Mouse (Mus musculus) liver, embryonic 13.5 days (tissue): Measurements from ENCODE around the gene Hist2h2be. TPM values are rescaled to one million over a fixed set of nuclear protein-coding genes. Genes with fewer than 3 reads are reported as not detected.
"Not testable (repeated sequence)": the region's sequence is repeated elsewhere in the genome, so short reads cannot be mapped to it uniquely, and the experiment has no call there.

Source experiments
- ATAC-seq: fragments of 200-750 bp; cut with Nextera tagmentation; 2 replicates; pipeline ENCODE4 v1.8.0; 2017; ENCODE audit warnings: low read depth, mild to moderate bottlenecking, moderate number of reproducible peaks, moderate library complexity
- DNase-seq: peaks from one replicate; pipeline ENCODE4 v3.0.0; 2022
- H3K27ac ChIP-seq: fragments of 300-500 bp; sonication (generic); 2 replicates; pipeline ENCODE4 v1.5.1; 2015; ENCODE audit warnings: moderate library complexity, mild to moderate bottlenecking, inconsistent platforms
- H3K27me3 ChIP-seq: fragments of 300-500 bp; sonication (generic); 2 replicates; pipeline ENCODE4 v1.6.1; 2015; ENCODE audit warnings: mild to moderate bottlenecking, inconsistent platforms
- H3K36me3 ChIP-seq: fragments of 300-500 bp; sonication (generic); 2 replicates; pipeline ENCODE4 v1.6.1; 2015; ENCODE audit warnings: mild to moderate bottlenecking, inconsistent platforms
- H3K4me1 ChIP-seq: fragments of 300-500 bp; sonication (generic); replicated peaks from 2 replicates; pipeline ENCODE4 v1.6.1; 2015; ENCODE audit warnings: inconsistent platforms
- H3K4me2 ChIP-seq: fragments of 300-500 bp; sonication (generic); 2 replicates; pipeline ENCODE4 v1.6.1; 2015; ENCODE audit warnings: inconsistent platforms, mild to moderate bottlenecking, moderate library complexity
- H3K4me3 ChIP-seq: fragments of 300-500 bp; sonication (generic); replicated peaks from 2 replicates; pipeline ENCODE4 v1.5.1; 2015; ENCODE audit warnings: mild to moderate bottlenecking, inconsistent platforms
- H3K9ac ChIP-seq: fragments of 300-500 bp; sonication (generic); 2 replicates; pipeline ENCODE4 v1.6.1; 2015; ENCODE audit warnings: mild to moderate bottlenecking, inconsistent platforms
- H3K9me3 ChIP-seq: fragments of 300-500 bp; sonication (generic); replicated peaks from 2 replicates; pipeline ENCODE4 v1.6.1; 2016; ENCODE audit warnings: inconsistent platforms
- WGBS: fragments of 180-500 bp; shearing (Covaris S2); methylation state at CpG from one replicate; pipeline ENCODE4 v1.1.7; 2015; ENCODE audit not compliant: insufficient replicate concordance; 5-methylcytosine and 5-hydroxymethylcytosine counted together
- polyA plus RNA-seq: library from polyadenylated mRNA; unstranded; fragments of >200 nt; fragmentation: Nextera tagmentation; extraction: Ambion mirVana; gene quantifications from 2 replicates; pipeline ENCODE4 v1.2.1, GENCODE M21; 2015

Hist2h2be gene
- polyA plus RNA-seq, 1 experiment from 2014 or later = 5.4 TPM

DNA sequence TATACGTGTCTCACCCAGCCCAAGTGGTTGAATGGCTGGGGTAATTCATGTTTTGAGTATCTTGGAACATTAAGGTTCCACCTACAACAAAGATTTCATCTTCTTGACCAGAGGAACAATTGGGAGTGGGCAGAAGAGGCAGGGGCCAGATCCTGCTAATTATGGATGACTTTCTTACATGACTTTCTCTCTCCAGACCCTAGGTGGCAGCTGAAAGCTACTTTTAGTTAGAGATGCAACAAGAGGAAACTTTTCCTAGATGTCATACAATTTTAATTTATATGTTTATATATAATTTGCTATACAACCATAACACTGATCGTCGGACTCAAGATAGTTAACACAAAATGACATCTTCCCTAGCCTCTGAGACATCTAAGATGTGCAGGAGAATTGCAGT, 13.1 kb upstream of the Hist2h2be start:
- H3K27me3 ChIP-seq = 0 out of 2 replicates have a peak, but pooled peaks cover 2% of the 10 kb centered on the region
- no peak for DNase-seq
- H3K27ac ChIP-seq = no peak overlapping the region
- 0 out of 2 replicates have a peak, but pooled peaks cover 6% of the 10 kb centered on the region for H3K4me1 ChIP-seq
- WGBS = 69% methylated on average over 3 of the region's 3 CpGs
- no peaks in the 10 kb centered on the region for H3K36me3 ChIP-seq
- no peak overlapping the region for H3K4me2 ChIP-seq
- no peak overlapping the region for H3K9ac ChIP-seq
- ATAC-seq = no peak
- no peak overlapping the region for H3K4me3 ChIP-seq
- no peaks in the 10 kb centered on the region for H3K9me3 ChIP-seq

DNA sequence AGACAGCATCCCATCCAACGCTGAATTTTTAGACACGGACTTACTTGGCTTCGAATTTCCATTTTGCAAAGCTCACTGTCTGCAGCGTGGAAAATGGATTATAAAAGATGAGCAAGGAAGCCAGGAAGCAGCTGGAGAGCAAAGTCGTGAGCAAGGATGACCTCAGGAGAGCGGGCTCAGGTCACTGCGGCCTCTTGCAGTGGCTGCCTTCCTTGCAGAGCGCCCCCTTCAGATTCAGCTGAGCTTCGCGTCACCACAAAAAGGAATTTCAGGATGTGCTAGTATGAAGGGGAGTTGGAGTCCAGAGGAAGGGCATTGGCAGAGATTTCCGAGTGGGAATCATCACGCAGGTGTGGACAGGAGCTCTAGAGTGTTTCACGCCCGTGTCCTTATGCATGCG, 11.7 kb upstream of the Hist2h2be start:
- no peak overlapping the region for H3K4me3 ChIP-seq
- DNase-seq = no peak
- no peak for ATAC-seq

GRCm38 (mm10) chr3:96219191-96219641, 1.7 kb upstream of the Hist2h2be start:
- peak; percentile 27 for DNase-seq
- H3K4me2 ChIP-seq = peak overlapping the region; percentile 92
- H3K4me1 ChIP-seq = peaks cover 53% of the 10 kb centered on the region
- peak overlapping the region; percentile 100 for H3K27ac ChIP-seq
- WGBS = under 1% methylated on average over 12 of the region's 12 CpGs
- no peaks in the 10 kb centered on the region for H3K9me3 ChIP-seq
- no peak for ATAC-seq
- peak overlapping the region; percentile 95 for H3K9ac ChIP-seq
- H3K36me3 ChIP-seq = no peaks in the 10 kb centered on the region
- H3K27me3 ChIP-seq = no peaks in the 10 kb centered on the region
- H3K4me3 ChIP-seq = peak overlapping the region; percentile 72

More for the DNA sequence above, 11.7 kb upstream of the Hist2h2be start:
- WGBS = 27% methylated on average over 15 of the region's 15 CpGs
- Histone ChIP-seq H3K9ac (no peak overlapping the region), H3K36me3 (no peaks in the 10 kb centered on the region), H3K4me1 (peaks cover 6% of the 10 kb centered on the region; the same call in 1 of the 2 replicates), H3K9me3 (no peaks in the 10 kb centered on the region), H3K4me2 (no peak overlapping the region), H3K27ac (no peak overlapping the region), H3K27me3 (0 out of 2 replicates have a peak, but pooled peaks cover 4% of the 10 kb centered on the region)

- Histone ChIP-seq H3K9me3 (no peaks in the 10 kb centered on the region), H3K36me3 (no peaks in the 10 kb centered on the region), H3K27me3 (no peaks in the 10 kb centered on the region), H3K4me1 (peaks cover 58% of the 10 kb centered on the region), H3K27ac (peak within 1 kb of the TSS; percentile 100), H3K4me2 (peak within 1 kb of the TSS; percentile 92), H3K9ac (peak within 1 kb of the TSS; percentile 95), H3K4me3 (peak within 1 kb of the TSS; percentile 72)
- 0% methylated on average over 37 of the region's 37 CpGs for WGBS
- ATAC-seq = peak; percentile 64
- peak; percentile 75 for DNase-seq
These were observed 1.2 kb upstream of the Hist2h2be start, which contains the start of the genes Bola1 and Hist2h2ab for GRCm38 (mm10) chr3:96219661-96220130. Bola1 (minus strand) TSS chr3:96219709. Hist2h2ab (plus strand) TSS chr3:96219865.

DNA sequence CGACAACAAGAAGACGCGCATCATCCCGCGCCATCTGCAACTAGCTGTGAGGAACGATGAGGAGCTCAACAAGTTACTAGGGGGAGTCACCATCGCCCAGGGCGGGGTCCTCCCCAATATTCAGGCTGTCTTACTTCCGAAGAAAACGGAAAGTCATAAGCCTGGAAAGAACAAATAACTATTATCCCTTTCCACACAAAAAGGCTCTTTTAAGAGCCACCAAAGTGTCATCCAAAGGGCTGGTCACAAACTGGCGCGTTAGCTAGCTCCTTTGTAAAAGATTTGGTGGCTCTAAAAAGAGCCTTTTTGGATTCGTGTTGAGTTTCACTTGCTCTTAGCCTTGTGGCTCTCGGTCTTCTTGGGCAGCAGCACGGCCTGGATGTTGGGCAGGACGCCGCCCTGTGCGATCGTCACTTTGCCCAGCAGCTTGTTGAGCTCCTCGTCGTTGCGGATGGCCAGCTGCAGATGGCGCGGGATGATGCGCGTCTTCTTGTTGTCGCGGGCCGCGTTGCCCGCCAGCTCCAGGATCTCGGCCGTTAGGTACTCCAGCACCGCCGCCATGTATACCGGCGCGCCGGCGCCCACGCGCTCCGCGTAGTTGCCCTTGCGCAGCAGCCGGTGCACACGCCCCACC, 671 bp upstream of the Hist2h2be start:
- ATAC-seq (peak; percentile 5; the same call in 1 of the 2 replicates), DNase-seq (peak; percentile 52)
- H3K27me3 ChIP-seq, H3K9me3 ChIP-seq, H3K36me3 ChIP-seq: not testable (repeated sequence)
- H3K4me3 ChIP-seq = peak overlapping the region; percentile 72
- peak overlapping the region; percentile 100 for H3K27ac ChIP-seq
- peak overlapping the region; percentile 92 for H3K4me2 ChIP-seq
- peak overlapping the region; percentile 95 for H3K9ac ChIP-seq
- peaks cover 61% of the 10 kb centered on the region for H3K4me1 ChIP-seq
- under 1% methylated on average over 41 of the region's 47 CpGs for WGBS

GRCm38 (mm10) chr3:96221640-96222038, 720 bp downstream of the Hist2h2be start:
- H3K9me3 ChIP-seq = no peaks in the 10 kb centered on the region
- 22% methylated on average over 9 of the region's 9 CpGs for WGBS
- H3K4me1 ChIP-seq = peaks cover 69% of the 10 kb centered on the region
- no peaks in the 10 kb centered on the region for H3K27me3 ChIP-seq
- peak overlapping the region; percentile 72 for H3K4me3 ChIP-seq
- DNase-seq (no peak), ATAC-seq (no peak)
- peak overlapping the region; percentile 100 for H3K27ac ChIP-seq
- peak overlapping the region; percentile 95 for H3K9ac ChIP-seq
- no peaks in the 10 kb centered on the region for H3K36me3 ChIP-seq
- H3K4me2 ChIP-seq = peak overlapping the region; percentile 92

DNA sequence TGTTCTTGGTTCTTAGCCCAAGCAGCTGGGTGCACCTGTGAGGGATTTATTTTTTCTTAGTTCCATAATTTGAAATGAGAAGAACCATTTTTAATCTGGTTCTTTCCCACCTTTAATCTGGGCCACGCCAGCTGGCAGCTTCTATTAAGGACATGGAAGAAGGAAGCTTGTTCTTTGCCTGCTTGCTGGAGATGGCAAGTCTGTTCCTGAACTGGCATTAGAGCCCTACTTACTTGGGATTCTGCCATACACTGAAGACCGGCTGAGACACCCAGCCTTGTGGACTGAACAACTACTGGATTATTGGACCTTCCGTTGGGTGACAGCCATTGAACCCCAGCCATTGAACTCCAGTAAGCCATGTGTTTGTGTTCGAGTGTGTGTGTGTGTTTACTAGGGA, 1.9 kb downstream of the Hist2h2be start:
- no peaks in the 10 kb centered on the region for H3K27me3 ChIP-seq
- peak overlapping the region; percentile 72 for H3K4me3 ChIP-seq
- DNase-seq = no peak
- no peak for ATAC-seq
- H3K9ac ChIP-seq = peak overlapping the region; percentile 95
- peaks cover 79% of the 10 kb centered on the region for H3K4me1 ChIP-seq
- no peaks in the 10 kb centered on the region for H3K9me3 ChIP-seq
- peak overlapping the region; percentile 92 for H3K4me2 ChIP-seq
- no peaks in the 10 kb centered on the region for H3K36me3 ChIP-seq
- H3K27ac ChIP-seq = peak overlapping the region; percentile 100
- WGBS = 86% methylated on average over 4 of the region's 4 CpGs

GRCm38 (mm10) chr3:96225421-96225820, 4.5 kb downstream of the Hist2h2be start:
- Histone ChIP-seq H3K4me2 (peak overlapping the region; percentile 92), H3K9ac (peak overlapping the region; percentile 95), H3K4me3 (peak overlapping the region; percentile 72), H3K4me1 (peaks cover 70% of the 10 kb centered on the region), H3K27me3 (no peaks in the 10 kb centered on the region), H3K36me3 (no peaks in the 10 kb centered on the region), H3K9me3 (no peaks in the 10 kb centered on the region), H3K27ac (peak overlapping the region; percentile 64)
- ATAC-seq = no peak
- WGBS = 57% methylated on average over 2 of the region's 2 CpGs
- DNase-seq = no peak

DNA sequence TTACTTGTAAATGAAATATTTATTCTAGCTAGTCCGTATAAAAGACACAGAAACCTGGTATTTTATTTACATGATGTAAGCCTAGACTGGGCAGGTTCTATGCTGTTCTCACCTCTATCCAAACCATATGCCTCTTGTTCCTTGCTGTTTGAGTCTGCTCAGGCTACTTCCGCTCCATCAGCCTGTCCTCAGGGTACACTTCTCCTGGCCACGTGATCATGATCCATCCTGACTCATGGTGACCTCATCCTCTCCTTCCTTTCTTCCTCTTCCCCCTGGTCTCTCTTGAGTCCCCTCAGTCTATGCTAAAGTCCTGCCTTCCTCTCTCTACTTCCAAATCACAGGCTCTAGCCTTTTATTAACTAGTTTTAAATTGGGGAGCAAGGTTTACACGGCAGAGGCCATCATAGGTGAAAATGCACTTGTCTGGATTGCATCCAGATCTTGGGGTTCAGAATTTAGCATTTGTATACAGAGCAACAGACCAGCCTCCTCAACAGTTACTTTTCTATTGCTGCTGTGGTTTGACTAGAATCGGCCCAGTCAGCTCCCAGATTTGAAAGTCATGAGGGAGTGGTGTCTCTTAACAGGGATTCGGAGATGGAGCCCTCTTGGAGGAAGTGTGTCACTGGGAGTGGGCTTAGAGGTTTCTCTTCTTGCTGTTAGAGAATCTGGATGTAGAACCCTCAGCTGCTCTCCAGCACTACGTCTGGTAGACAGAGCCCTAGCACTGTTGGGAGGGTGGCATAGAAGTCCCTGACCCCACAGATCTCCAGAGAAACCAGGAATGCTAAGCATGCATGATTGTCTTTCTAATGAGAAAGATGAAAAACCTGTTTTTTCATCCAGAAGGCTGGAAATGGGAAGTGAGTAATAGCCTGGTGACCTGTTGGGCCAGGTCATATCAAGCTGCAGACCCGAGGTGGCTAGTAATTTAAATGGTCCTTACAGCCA, 6.1 kb downstream of the Hist2h2be start:
- no peak for ATAC-seq
- peaks cover 70% of the 10 kb centered on the region for H3K4me1 ChIP-seq
- 59% methylated on average over 8 of the region's 8 CpGs for WGBS

DNA sequence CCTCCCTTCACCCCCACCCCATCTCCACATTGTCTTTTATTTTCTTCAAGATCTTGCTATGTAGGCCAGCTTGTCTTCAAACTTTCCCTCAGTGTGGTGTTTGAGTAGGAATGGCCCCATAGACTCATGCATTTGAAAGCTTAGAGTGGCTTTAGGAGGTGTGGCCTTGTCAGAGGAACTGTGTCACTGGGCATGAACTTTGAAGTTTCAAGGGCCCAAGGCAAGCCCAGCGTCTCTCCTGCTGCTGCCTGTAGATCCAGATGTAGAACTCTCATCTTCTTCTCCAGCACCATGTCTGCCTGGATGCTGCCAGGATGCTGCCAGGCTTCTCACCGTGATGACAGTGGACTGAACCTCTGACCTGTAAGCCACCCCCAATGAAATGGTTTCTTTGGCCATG, 7.9 kb downstream of the Hist2h2be start:
- no peaks in the 10 kb centered on the region for H3K27me3 ChIP-seq
- H3K4me2 ChIP-seq = no peak overlapping the region
- peaks cover 51% of the 10 kb centered on the region for H3K4me1 ChIP-seq
- no peak overlapping the region for H3K4me3 ChIP-seq
- DNase-seq = no peak
- no peak for ATAC-seq
- 68% methylated on average over 2 of the region's 2 CpGs for WGBS
- H3K36me3 ChIP-seq = no peaks in the 10 kb centered on the region
- H3K9me3 ChIP-seq = no peaks in the 10 kb centered on the region
- no peak overlapping the region for H3K27ac ChIP-seq
- H3K9ac ChIP-seq = no peak overlapping the region

More for the DNA sequence above, 6.1 kb downstream of the Hist2h2be start:
- Histone ChIP-seq H3K27me3 (no peaks in the 10 kb centered on the region), H3K9me3 (no peaks in the 10 kb centered on the region), H3K4me2 (no peak overlapping the region), H3K36me3 (no peaks in the 10 kb centered on the region), H3K4me3 (no peak overlapping the region), H3K27ac (peak overlapping the region; percentile 3; the same call in 1 of the 2 replicates), H3K9ac (0 out of 2 replicates have a peak overlapping the region, but pooled peaks have one; percentile 1)
- no peak for DNase-seq

DNA sequence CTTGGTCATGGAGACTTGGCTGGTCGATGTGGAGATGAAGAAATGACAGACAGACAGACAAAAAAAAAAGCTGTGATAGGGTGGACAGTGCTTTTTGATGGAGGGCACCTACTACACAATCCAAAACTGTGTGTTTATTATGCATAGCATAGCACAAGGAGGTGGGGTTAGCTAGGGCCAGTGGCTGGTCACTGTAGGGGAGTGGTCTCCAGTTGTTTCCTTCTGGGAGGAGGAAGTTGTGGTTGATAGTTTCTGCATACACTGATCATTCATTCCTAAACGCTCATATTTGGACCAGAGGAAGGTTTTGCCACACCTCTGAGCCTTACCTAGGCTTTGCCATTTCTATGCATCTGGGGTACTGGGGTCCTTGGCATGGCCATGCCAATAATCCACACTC, 9.5 kb downstream of the Hist2h2be start:
- H3K4me1 ChIP-seq = peaks cover 35% of the 10 kb centered on the region
- H3K9ac ChIP-seq = no peak overlapping the region
- no peaks in the 10 kb centered on the region for H3K9me3 ChIP-seq
- no peak overlapping the region for H3K4me2 ChIP-seq
- no peak overlapping the region for H3K27ac ChIP-seq
- no peaks in the 10 kb centered on the region for H3K27me3 ChIP-seq
- no peak overlapping the region for H3K4me3 ChIP-seq
- H3K36me3 ChIP-seq = no peaks in the 10 kb centered on the region
- 32% methylated on average over 2 of the region's 2 CpGs for WGBS
- ATAC-seq = no peak
- no peak for DNase-seq
